Mouse (Mus musculus) kidney, adult 2 months (tissue): ENCODE data around the gene Pou6f1.

Experiments used
- CTCF ChIP-seq: fragments of 200-500 bp; conservative IDR thresholded peaks from 2 replicates; pipeline ENCODE4 v1.5.1; 2011; ENCODE audit warnings: low read depth, mild to moderate bottlenecking, control low read depth, low read length, moderate library complexity, mixed read lengths; ENCODE audit not compliant: insufficient read depth, insufficient read length
- POLR2A ChIP-seq: fragments of 200-500 bp; IDR thresholded peaks from one replicate; pipeline ENCODE4 v1.6.1; 2011; ENCODE audit warnings: low read depth, low read length, control low read depth

DNA sequence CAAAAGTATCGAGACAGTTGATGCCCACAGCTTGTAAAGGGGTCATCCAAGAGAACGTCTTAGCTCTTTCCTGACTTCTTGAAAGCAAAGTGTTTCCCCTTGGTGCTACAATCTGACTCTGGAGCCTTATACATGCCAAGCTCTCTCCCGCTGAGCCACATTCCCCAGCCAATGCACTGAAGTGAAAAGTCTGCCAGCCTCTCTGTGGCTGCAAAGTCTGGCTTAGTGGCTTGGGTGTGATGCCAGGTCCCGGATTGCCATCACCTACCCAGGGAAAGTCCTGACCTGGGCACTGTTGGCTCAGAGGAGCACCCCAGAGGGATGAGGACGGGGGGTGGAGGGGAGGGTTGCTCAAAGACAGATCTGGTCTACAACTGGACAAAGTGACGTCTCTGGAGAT is 23.0 kb downstream of the Pou6f1 start:
- TF ChIP-seq POLR2A (no peak), CTCF (no peak)
